Mouse (Mus musculus) layer of hippocampus, adult 2 months (tissue): ENCODE results near the gene Adgrl3. TPM values are rescaled to one million over a fixed set of nuclear protein-coding genes. Genes with fewer than 3 reads are reported as not detected.
"Not testable (repeated sequence)": the region's sequence is repeated elsewhere in the genome, so short reads cannot be mapped to it uniquely, and the experiment has no call there.

Source experiments
- DNase-seq, 2 experiments: peaks; one replicate each; pipeline ENCODE4 v3.0.0; 2022; ENCODE audit warnings: low spot score in 2 of 2
- H3K27ac ChIP-seq: fragments of 200-600 bp; 2 replicates; pipeline ENCODE4 v1.8.1; 2022
- H3K4me3 ChIP-seq: fragments of 200-600 bp; 2 replicates; pipeline ENCODE4 v1.8.1; 2022; ENCODE audit warnings: mild to moderate bottlenecking
- CTCF ChIP-seq: fragments of 200-600 bp; conservative IDR thresholded peaks from 2 replicates; pipeline ENCODE4 v1.8.1; 2022; ENCODE audit warnings: antibody characterized with exemption, mild to moderate bottlenecking, moderate library complexity
- total RNA-seq, 2 experiments: library from RNA; stranded (reverse); gene quantifications; 2 replicates each; pipeline ENCODE4 v1.2.3; 2021

The Adgrl3 gene
- total RNA-seq, 2 experiments from 2014 or later: 177 to 189 TPM

DNA sequence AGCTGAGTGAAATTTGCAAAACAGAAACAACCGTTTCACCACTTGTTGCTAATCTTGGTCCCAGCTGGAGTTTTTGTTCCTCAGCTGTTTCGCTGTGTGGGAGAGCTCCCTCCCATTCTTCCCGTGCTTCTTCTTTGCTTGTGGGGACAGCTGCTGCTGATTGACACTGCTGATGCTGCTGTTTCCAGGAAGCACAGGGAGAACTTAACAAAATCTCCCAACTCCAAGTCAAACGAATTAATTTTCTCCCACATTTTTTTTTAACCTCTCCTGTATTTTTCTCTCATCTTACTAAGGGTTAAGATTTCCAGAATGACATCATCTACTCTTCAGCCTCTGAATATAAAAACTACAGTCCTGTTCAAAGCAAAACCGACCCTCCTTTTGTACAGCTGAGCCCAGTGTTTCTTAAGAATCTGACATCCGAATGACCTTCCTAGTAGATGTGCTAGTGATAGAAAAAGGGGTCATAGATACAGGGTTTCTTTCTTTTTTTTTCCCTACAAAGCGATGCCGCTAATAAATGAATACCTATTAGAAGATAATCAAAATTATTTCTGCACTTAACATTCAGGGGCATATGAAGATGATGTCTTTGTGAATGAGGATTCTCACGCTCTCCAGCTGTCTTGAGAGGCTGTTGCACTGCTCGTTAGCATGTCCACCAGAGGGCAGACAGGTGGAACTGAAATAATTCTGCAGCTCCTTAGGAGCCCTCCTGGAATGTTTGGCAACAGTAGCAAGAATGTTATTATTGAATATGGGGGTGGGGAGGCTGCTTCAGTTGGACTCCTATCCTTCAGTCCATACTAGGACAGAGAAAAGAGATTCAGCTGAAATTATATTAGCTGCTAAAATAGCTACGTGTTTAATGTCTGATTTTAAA lies 499.8 kb downstream of the Adgrl3 start:
- H3K4me3 ChIP-seq: peak overlapping the region; percentile 29
- DNase-seq: peak; percentile 26 to 38
- H3K27ac ChIP-seq: peak overlapping the region; percentile 69
- TF ChIP-seq CTCF: peak; percentile 78

DNA sequence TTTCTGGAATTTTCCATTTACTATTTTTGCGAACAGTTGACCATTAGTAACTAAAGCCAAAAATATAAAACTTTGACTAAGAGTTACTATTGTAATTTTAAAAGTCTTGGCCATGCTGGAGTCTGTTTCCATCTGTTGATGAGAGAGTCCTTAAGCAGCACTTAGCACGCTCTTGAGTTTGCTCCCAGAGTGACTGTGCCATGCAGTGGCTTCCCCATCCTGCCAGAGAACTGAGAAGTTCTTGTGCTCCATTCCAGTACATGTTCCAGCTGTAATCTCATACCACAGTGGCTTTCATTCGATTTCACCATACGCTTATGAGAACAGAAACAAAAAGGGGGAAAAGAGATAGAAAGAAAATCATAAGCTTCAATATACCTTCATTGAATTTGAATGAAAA lies 502.8 kb downstream of the Adgrl3 start:
- no peak for TF ChIP-seq CTCF
- Histone ChIP-seq H3K4me3 (no peak overlapping the region), H3K27ac (no peak overlapping the region)
- DNase-seq: no peak

DNA sequence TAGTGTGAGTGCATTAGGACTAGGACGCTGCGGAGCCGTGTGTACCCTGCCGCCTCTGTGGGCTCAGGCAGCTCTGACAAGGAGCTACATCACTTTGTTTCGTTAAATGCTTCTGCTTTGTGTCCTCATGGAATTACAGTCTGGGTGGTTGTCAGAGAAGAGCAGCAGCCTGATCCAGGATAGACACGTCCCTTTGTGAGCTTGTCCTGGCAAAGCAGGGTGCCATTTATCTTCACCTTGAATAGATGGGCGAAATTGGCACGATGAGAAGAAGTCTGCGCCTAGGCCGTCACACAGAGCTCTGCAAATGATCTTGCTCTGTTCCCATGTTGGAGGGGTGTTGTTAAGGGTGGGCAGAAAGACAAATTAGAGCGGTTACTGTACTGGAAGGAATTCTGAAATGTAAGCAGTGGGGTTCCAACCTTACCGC lies 504.6 kb downstream of the Adgrl3 start:
- DNase-seq: no peak

DNA sequence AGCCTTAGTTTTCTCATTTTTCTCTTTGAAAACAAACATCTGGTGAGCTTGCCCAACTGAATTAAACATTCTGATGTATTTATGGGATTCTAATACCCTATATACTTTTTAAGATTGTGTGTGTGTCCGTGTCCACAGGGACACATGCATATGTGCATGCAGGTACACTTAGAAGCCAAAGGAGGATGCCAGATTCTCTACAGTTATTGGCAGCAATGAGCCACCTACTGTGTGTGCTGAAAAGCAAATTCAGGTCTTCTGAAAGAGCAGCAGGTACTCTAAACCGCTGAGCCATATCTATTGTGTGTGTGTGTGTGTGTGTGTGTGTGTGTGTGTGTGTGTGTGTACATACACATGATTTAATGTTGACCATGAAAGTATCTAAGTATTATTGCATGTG lies 505.4 kb downstream of the Adgrl3 start:
- DNase-seq: no peak
- H3K27ac ChIP-seq: no peak overlapping the region
- H3K4me3 ChIP-seq: no peak overlapping the region
- no peak for TF ChIP-seq CTCF

More for the DNA sequence above, 504.6 kb downstream of the Adgrl3 start:
- no peak for TF ChIP-seq CTCF
- H3K27ac ChIP-seq: peak overlapping the region; percentile 23; the same call in 1 of the 2 replicates
- H3K4me3 ChIP-seq: peak overlapping the region; percentile 36

DNA sequence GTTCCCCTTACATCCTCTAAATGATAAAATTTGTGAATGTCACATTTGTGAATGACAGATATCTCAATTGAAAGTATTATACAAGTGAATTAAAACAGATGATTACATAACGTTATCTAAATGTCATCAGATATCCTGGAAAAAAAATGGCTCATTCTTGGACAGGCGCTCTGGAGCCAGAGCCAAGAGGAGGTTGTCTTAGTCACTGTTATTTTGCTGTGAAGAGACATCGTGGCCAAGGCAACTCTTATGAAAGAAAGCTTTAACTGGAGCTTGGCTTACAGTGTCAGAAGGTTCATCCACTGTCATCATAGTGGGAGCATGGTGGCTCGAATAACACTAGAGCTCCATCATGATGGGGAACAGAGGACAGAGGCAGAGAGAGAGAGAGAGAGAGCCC lies 511.7 kb downstream of the Adgrl3 start:
- no peak overlapping the region for H3K27ac ChIP-seq
- TF ChIP-seq CTCF: no peak
- no peak overlapping the region for H3K4me3 ChIP-seq
- DNase-seq: peak in 1 of 2 experiments; percentile 32

DNA sequence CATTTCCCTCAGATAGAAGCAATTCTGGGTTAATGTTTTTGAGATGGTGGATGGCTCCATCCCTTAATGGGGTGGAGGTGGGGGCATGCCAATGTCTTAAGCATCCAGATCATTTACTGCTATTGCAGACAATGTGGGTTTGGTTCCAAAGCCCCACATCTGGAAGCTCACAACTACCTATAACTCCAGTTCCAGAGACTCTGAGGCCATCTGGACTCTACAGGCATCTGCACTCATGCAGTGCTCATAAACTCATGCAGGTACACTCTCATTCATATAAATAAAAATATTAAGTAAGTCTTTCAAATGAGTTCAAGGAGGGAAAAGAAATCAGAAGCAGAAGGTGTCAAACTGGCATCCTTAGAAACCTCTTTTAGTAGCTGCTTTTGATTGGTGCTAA lies 530.3 kb downstream of the Adgrl3 start:
- DNase-seq: no peak
- H3K27ac ChIP-seq: no peak overlapping the region
- TF ChIP-seq CTCF: no peak
- H3K4me3 ChIP-seq: no peak overlapping the region

DNA sequence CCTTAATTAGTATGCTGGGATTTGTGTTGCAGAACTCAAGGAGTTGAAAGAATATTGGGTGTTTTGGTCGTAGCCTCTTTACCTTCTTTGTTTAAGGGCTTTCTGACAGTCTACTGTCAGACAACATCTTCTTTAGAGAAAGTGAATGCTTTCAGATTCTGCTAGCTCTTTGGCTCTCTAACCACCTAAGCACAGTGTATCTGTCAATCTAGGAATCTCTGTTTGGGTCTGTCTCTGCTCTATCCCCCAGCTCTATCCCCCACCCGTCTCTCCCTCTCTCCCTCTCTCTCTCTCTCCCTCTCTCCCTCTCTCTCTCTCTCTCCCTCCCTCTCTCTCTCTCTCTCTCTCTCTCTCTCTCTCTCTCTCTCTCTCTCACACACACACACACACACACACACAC lies 535.2 kb downstream of the Adgrl3 start:
- H3K27ac ChIP-seq, H3K4me3 ChIP-seq, DNase-seq: not testable (repeated sequence)

DNA sequence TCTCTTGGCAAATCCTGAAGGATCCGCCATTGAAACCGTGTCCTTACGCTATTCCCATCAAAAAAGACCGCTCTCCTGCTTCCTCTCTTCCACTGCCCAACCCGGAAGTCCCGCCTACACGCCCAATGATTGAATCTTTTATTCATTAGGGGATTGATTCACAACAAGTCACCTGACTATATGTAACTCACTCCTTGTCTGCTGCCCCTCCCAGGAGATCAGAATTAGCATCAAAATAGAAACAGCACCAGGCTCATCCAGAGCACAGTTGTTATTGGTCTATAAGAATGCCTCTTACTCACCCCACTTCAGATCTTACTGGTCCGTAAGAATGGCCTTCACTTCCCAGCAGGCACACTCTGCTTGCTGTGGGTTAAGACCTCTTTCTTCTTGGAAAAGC lies 536.1 kb downstream of the Adgrl3 start:
- Histone ChIP-seq H3K27ac (no peak overlapping the region), H3K4me3 (no peak overlapping the region)
- no peak for DNase-seq
- TF ChIP-seq CTCF: no peak

DNA sequence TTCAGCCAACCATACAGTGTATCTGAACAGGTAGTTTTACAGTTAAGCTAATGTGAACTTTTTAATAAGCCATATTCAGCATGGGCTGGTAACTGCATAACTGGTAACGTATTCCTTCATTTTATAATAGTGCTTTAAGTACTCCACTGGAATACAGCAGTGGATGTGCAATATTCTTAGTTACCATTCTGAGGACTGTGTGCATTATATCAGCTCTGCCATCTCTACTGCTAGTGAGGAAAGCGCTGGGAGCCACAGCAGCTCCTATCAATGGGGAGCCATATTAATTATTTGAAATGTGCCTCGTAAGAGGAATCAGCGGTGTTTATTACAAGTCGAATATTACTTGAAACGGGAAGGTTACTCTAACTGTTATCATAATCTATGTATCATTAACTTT lies 539.0 kb downstream of the Adgrl3 start:
- DNase-seq: no peak
- no peak for TF ChIP-seq CTCF
- H3K4me3 ChIP-seq: no peak overlapping the region
- no peak overlapping the region for H3K27ac ChIP-seq

DNA sequence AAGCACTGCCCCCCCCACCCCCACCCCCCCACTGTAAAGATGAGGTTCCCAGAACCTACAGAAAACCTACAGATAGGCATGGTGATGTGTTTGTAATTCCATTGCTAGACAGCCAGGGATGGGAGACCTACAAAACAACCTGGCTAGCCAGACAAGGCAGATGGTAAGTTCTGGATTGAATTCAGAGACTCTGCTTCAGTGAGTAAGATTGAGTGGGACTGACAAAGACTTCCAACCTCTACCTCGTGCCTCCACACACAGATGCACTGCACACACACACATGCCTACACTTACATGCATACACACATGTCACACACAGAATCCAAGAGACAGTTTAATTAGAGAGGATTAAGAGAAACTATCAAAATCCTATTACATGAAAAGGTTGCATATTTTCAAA lies 544.4 kb downstream of the Adgrl3 start:
- H3K27ac ChIP-seq: no peak overlapping the region
- peak; percentile 53 to 67 for DNase-seq
- no peak overlapping the region for H3K4me3 ChIP-seq
- no peak for TF ChIP-seq CTCF

DNA sequence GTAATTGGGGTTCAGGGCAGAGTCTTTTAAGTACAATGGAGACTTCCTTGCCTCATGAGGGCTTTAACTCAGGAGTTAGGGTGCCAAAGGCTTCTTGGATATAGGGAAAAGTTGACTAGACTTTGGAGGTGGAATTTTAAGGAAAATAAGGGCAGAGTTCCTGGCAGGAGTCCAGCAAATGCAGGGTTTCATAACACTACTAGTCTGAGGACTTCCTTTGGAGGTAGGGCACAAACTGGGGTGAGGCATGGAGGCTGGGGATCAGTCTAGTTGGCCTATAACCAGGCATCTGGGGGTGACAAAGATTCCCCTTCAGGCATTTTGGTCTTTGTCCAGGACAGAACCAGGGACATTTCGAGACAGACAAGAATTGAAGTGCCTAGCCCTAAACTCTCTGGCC lies 546.6 kb downstream of the Adgrl3 start:
- DNase-seq: no peak
- no peak overlapping the region for H3K27ac ChIP-seq
- no peak overlapping the region for H3K4me3 ChIP-seq
- no peak for TF ChIP-seq CTCF

DNA sequence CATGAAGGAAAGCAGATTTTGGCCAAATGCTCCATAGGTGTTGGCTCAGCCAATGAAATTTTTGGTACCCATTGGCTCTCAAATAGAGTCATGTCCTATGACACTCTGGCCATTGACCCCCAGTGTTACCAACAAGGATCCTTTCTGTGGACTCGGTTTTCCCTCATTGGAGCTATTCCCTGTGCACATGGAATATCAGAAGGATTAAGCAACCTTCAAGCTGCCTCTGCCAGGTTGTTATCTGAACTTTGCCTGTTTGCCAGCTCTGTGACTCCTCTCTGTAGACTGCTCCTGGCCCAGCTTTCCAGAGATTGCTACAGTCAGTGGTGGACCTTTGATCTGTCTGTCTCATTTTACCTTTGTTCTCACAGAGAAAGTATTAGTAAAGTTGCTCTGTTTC lies 548.8 kb downstream of the Adgrl3 start:
- no peak for DNase-seq
- no peak for TF ChIP-seq CTCF
- no peak overlapping the region for H3K4me3 ChIP-seq
- no peak overlapping the region for H3K27ac ChIP-seq

DNA sequence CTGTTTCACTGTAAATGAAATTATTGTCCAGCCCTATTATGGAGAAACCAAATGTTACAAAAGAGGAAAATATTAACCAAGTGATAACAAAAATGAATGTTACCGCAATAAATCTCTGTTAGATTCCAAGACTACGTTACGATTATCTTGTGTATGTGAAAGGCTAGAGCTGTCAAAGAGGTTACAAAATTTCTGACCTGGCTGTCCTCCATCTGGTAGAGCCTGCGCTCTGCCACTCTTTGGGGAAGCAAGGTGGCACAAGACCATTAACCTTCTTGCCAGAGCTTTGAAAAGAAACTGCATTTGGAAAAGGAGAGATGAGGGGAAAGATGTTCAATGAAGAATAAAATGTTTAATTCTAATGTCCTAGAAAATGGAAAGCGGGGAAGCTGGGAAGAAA lies 562.9 kb downstream of the Adgrl3 start:
- Histone ChIP-seq H3K4me3 (no peak overlapping the region), H3K27ac (no peak overlapping the region)
- no peak for TF ChIP-seq CTCF
- no peak for DNase-seq

DNA sequence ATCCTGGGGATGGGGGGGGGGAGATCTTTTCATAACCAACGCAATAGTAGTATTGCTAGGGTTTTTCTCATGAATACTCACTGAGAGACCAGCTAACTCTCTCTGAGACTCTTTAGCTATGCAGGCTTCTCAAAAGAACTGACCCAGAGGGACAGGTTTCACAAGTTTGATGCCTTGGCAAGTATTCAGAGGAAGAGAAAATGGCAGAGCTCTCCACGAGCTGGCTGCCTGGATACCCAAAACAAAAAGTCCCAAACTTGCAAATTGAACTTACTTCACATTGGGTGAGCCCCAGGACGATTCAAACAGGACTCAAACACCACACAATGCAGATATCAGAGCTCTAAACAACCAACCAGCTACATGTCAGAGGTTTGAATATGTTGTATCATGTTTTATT lies 563.5 kb downstream of the Adgrl3 start:
- TF ChIP-seq CTCF: no peak
- no peak for DNase-seq
- Histone ChIP-seq H3K4me3 (no peak overlapping the region), H3K27ac (no peak overlapping the region)

DNA sequence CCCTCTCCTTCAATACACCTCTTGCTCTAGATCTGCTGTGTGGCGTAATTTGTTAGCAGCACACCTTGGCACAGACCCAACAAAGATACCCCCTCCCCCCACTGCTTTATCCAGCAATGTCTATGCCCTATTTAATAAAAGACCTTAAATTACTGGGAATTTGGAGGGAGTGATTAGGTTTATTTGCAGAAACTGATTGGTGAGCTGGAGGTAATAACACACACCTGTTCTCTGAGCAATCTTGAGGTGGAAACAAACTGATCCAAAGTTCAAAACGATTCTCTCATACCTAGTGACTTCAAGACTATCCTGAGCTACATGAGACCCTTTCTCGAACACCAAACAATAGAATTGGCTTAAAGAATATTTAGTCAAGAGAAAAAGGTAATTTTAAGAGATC lies 565.0 kb downstream of the Adgrl3 start:
- TF ChIP-seq CTCF: no peak
- Histone ChIP-seq H3K27ac (no peak overlapping the region), H3K4me3 (no peak overlapping the region)
- DNase-seq: no peak
